Mouse (Mus musculus): ENCODE results near the gene Tnc. TPM values are rescaled to one million over a fixed set of nuclear protein-coding genes. Genes with fewer than 3 reads are reported as not detected.

The Tnc gene
- total RNA-seq, 2 experiments from 2014 or later: 0.46 to 0.56 TPM

GRCm38 (mm10) chr4:64029486-64029885 is 17.3 kb downstream of the Tnc start:
- DNase-seq: no peak
- intact Hi-C loops (cut with DNase I): no loop called here

GRCm38 (mm10) chr4:64025591-64025990 is 21.2 kb downstream of the Tnc start:
- DNase-seq: peak; percentile 18 to 24
- intact Hi-C loops (cut with DNase I): no loop called here

GRCm38 (mm10) chr4:64024041-64024779 is 22.6 kb downstream of the Tnc start:
- intact Hi-C loops (cut with DNase I): no loop called here
- no peak for DNase-seq

GRCm38 (mm10) chr4:64020930-64021589 is 25.8 kb downstream of the Tnc start:
- DNase-seq: no peak
- intact Hi-C loops (cut with DNase I): no loop called here

GRCm38 (mm10) chr4:64020151-64020550 is 26.7 kb downstream of the Tnc start:
- intact Hi-C loops (cut with DNase I): no loop called here
- DNase-seq: no peak

GRCm38 (mm10) chr4:64011308-64011707 is 35.5 kb downstream of the Tnc start:
- intact Hi-C loops (cut with DNase I): no loop called here
- no peak for DNase-seq

GRCm38 (mm10) chr4:64009936-64010335 is 36.9 kb downstream of the Tnc start:
- intact Hi-C loops (cut with DNase I): no loop called here
- no peak for DNase-seq

GRCm38 (mm10) chr4:64005198-64005597 is 41.6 kb downstream of the Tnc start:
- intact Hi-C loops (cut with DNase I): no loop called here
- DNase-seq: no peak

GRCm38 (mm10) chr4:64003677-64004076 is 43.1 kb downstream of the Tnc start:
- no peak for DNase-seq
- intact Hi-C loops (cut with DNase I): no loop called here

GRCm38 (mm10) chr4:64002168-64002567 is 44.6 kb downstream of the Tnc start:
- no peak for DNase-seq
- intact Hi-C loops (cut with DNase I): no loop called here

GRCm38 (mm10) chr4:64000788-64001187 is 46.0 kb downstream of the Tnc start:
- intact Hi-C loops (cut with DNase I): no loop called here
- no peak for DNase-seq

GRCm38 (mm10) chr4:64000293-64000692 is 46.5 kb downstream of the Tnc start:
- intact Hi-C loops (cut with DNase I): no loop called here
- no peak for DNase-seq

GRCm38 (mm10) chr4:63993462-63994113 is 53.2 kb downstream of the Tnc start:
- intact Hi-C loops (cut with DNase I): no loop called here

GRCm38 (mm10) chr4:63990216-63990615 is 56.6 kb downstream of the Tnc start:
- no peak for DNase-seq

More at GRCm38 (mm10) chr4:63993462-63994113, 53.2 kb downstream of the Tnc start:
- DNase-seq: no peak

GRCm38 (mm10) chr4:63988090-63988489 is 58.7 kb downstream of the Tnc start:
- DNase-seq: no peak
- intact Hi-C loops (cut with DNase I): no loop called here

More at GRCm38 (mm10) chr4:63990216-63990615, 56.6 kb downstream of the Tnc start:
- intact Hi-C loops (cut with DNase I): no loop called here

- intact Hi-C loops (cut with DNase I): no loop called here
- DNase-seq: no peak
These were observed 60.2 kb downstream of the Tnc start for GRCm38 (mm10) chr4:63986576-63986975.

- DNase-seq: no peak
- intact Hi-C loops (cut with DNase I): no loop called here
These were observed 63.7 kb downstream of the Tnc start for GRCm38 (mm10) chr4:63983098-63983445.

GRCm38 (mm10) chr4:63982425-63983097 is 64.3 kb downstream of the Tnc start:
- DNase-seq: no peak
- intact Hi-C loops (cut with DNase I): no loop called here

- intact Hi-C loops (cut with DNase I): no loop called here
- DNase-seq: no peak
These were observed 66.5 kb downstream of the Tnc start for GRCm38 (mm10) chr4:63980211-63980794.

- intact Hi-C loops (cut with DNase I): no loop called here
- no peak for DNase-seq
These were observed 67.2 kb downstream of the Tnc start for GRCm38 (mm10) chr4:63979635-63980034.

GRCm38 (mm10) chr4:63972536-63972935 is 74.3 kb downstream of the Tnc start:
- intact Hi-C loops (cut with DNase I): no loop called here

More at GRCm38 (mm10) chr4:63972536-63972935, 74.3 kb downstream of the Tnc start:
- no peak for DNase-seq
